Mouse (Mus musculus) ES-E14 (cell line): ENCODE data around the gene Tyr.

Experiments used
- CHD2 ChIP-seq: IDR thresholded peaks from 2 replicates; pipeline ENCODE4 v1.6.1; 2014; ENCODE audit warnings: mild to moderate bottlenecking, low read depth, low read length, inconsistent platforms
- HCFC1 ChIP-seq: IDR thresholded peaks from 2 replicates; pipeline ENCODE4 v1.6.1; 2012; ENCODE audit warnings: low read length, inconsistent platforms, borderline replicate concordance; ENCODE audit not compliant: insufficient read depth
- ZC3H11A ChIP-seq: IDR thresholded peaks from 2 replicates; pipeline ENCODE4 v1.6.1; 2012; ENCODE audit warnings: low read depth, mild to moderate bottlenecking, inconsistent platforms, low read length, borderline replicate concordance
- ZNF384 ChIP-seq: IDR thresholded peaks from 2 replicates; pipeline ENCODE4 v1.6.1; 2012; ENCODE audit warnings: low read depth, low read length, inconsistent platforms

DNA sequence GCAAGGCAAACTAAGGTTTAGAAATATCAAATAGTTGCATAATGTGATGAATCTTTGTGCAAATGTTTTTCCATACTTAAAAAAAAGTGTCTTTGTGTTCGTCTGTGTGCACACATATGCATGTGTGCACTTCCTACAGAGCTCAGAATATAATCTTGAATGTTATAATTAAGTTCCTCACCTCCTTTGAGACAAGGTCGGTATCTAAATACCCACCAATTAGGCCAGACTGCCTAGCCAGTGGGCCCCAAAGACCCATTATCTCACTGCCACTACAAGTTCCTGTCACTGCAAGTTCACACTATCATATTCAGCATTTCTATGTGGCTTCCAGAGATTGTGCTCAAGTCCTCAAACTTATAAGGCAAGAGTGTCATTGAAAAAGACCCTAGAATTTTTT lies 118.4 kb downstream of the Tyr start:
- TF ChIP-seq ZC3H11A (no peak), ZNF384 (no peak), HCFC1 (no peak), CHD2 (no peak)
